Mouse (Mus musculus) lung, embryonic 14.5 days (tissue): ENCODE measurements around the gene Tspan11. TPM values are rescaled to one million over a fixed set of nuclear protein-coding genes. Genes with fewer than 3 reads are reported as not detected.

Experiments
- ATAC-seq: fragments of 200-750 bp; cut with Nextera tagmentation; 2 replicates; pipeline ENCODE4 v1.8.0; 2017; ENCODE audit warnings: mild to moderate bottlenecking, moderate TSS enrichment, moderate library complexity; ENCODE audit not compliant: insufficient read depth
- DNase-seq: peaks from one replicate; pipeline ENCODE4 v3.0.0-alpha.2; 2015
- H3K27ac ChIP-seq: fragments of 300-500 bp; sonication (generic); 2 replicates; pipeline ENCODE4 v1.5.1; 2014; ENCODE audit warnings: low read depth, mild to moderate bottlenecking, moderate library complexity
- H3K27me3 ChIP-seq: fragments of 300-500 bp; sonication (generic); 2 replicates; pipeline ENCODE4 v1.6.1; 2014; ENCODE audit warnings: low read length, control low read depth; ENCODE audit not compliant: insufficient read depth
- H3K36me3 ChIP-seq: fragments of 300-500 bp; sonication (generic); 2 replicates; pipeline ENCODE4 v1.6.1; 2014; ENCODE audit warnings: control low read depth; ENCODE audit not compliant: insufficient read depth
- H3K4me1 ChIP-seq: fragments of 300-500 bp; sonication (generic); 2 replicates; pipeline ENCODE4 v1.6.1; 2014; ENCODE audit warnings: antibody characterized with exemption, control low read depth; ENCODE audit not compliant: insufficient read depth
- H3K4me2 ChIP-seq: fragments of 300-500 bp; sonication (generic); 2 replicates; pipeline ENCODE4 v1.6.1; 2014; ENCODE audit warnings: mild to moderate bottlenecking
- H3K4me3 ChIP-seq: fragments of 300-500 bp; sonication (generic); 2 replicates; pipeline ENCODE4 v1.5.1; 2014; ENCODE audit warnings: low read depth, low read length
- H3K9ac ChIP-seq: fragments of 300-500 bp; sonication (generic); 2 replicates; pipeline ENCODE4 v1.6.1; 2014
- H3K9me3 ChIP-seq: fragments of 300-500 bp; sonication (generic); 2 replicates; pipeline ENCODE4 v1.6.1; 2016; ENCODE audit warnings: low read depth, low read length, control low read depth
- CTCF ChIP-seq: IDR thresholded peaks from 2 replicates; pipeline ENCODE4 v1.5.1; 2016; ENCODE audit warnings: antibody characterized with exemption, low read depth
- WGBS: fragments of 180-500 bp; shearing (Covaris S2); extraction: QIAGEN DNeasy Blood & Tissue Kit; methylation state at CpG from one replicate; pipeline ENCODE4 v1.1.7; 2014; 5-methylcytosine and 5-hydroxymethylcytosine counted together
- polyA plus RNA-seq: library from polyadenylated mRNA; unstranded; fragments of >200 nt; fragmentation: Nextera tagmentation; extraction: Ambion mirVana; gene quantifications from 2 replicates; pipeline ENCODE4 v1.2.1, GENCODE M21; 2014

Tspan11 gene
- polyA plus RNA-seq, 1 experiment from 2014 or later: 22.5 TPM

DNA sequence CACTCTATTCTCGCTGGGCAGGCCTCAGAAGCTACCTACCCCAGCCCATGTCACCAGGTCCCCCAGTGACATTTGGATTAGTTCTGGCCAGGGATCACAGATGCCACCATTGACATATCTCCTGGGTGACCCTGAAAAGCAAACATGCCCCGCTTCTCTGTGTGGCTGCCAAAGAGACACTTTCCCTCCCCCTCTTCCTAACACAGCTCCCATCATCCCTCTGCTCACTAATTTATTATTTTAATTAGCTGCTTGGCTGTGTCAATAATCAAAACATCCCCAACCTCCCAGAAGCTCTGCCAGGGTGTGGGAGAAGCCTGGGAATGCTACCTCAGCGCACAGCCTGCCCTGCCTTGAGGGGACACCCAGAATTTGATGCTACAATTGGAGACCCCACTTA is 29.6 kb downstream of the Tspan11 start:
- H3K4me3 ChIP-seq: no peak overlapping the region
- no peak overlapping the region for H3K27ac ChIP-seq
- DNase-seq (no peak), ATAC-seq (no peak)
- H3K9me3 ChIP-seq: no peaks in the 10 kb centered on the region; the same call in 1 of the 2 replicates
- H3K4me1 ChIP-seq: no peaks in the 10 kb centered on the region; the same call in 1 of the 2 replicates
- H3K27me3 ChIP-seq: no peaks in the 10 kb centered on the region
- TF ChIP-seq CTCF: no peak
- 55% methylated on average over 3 of the region's 3 CpGs for WGBS
- no peak overlapping the region for H3K9ac ChIP-seq
- no peak overlapping the region for H3K4me2 ChIP-seq
- H3K36me3 ChIP-seq: peaks cover 12% of the 10 kb centered on the region

- no peak overlapping the region for H3K4me2 ChIP-seq
- ATAC-seq: no peak
- H3K27ac ChIP-seq: no peak overlapping the region
- no peak overlapping the region for H3K9ac ChIP-seq
- TF ChIP-seq CTCF: peak; percentile 25; the same call in 1 of the 2 replicates
- no peaks in the 10 kb centered on the region; the same call in 1 of the 2 replicates for H3K4me1 ChIP-seq
- no peak for DNase-seq
- WGBS: 70% methylated on average over 4 of the region's 4 CpGs
- H3K9me3 ChIP-seq: no peaks in the 10 kb centered on the region; the same call in 1 of the 2 replicates
- H3K36me3 ChIP-seq: peaks cover 12% of the 10 kb centered on the region
- no peaks in the 10 kb centered on the region for H3K27me3 ChIP-seq
- no peak overlapping the region for H3K4me3 ChIP-seq
Observed at GRCm38 (mm10) chr6:127917712-127918111, 30.3 kb downstream of the Tspan11 start.

- no peak for TF ChIP-seq CTCF
- no peaks in the 10 kb centered on the region; the same call in 1 of the 2 replicates for H3K4me1 ChIP-seq
- WGBS: 77% methylated on average over 6 of the region's 6 CpGs
- H3K27ac ChIP-seq: no peak overlapping the region
- DNase-seq: no peak
- peaks cover 12% of the 10 kb centered on the region for H3K36me3 ChIP-seq
- H3K4me3 ChIP-seq: no peak overlapping the region
- H3K4me2 ChIP-seq: no peak overlapping the region
- H3K27me3 ChIP-seq: no peaks in the 10 kb centered on the region
- H3K9me3 ChIP-seq: no peaks in the 10 kb centered on the region; the same call in 1 of the 2 replicates
- no peak for ATAC-seq
- H3K9ac ChIP-seq: no peak overlapping the region
Observed at GRCm38 (mm10) chr6:127919491-127919890, 32.1 kb downstream of the Tspan11 start.

DNA sequence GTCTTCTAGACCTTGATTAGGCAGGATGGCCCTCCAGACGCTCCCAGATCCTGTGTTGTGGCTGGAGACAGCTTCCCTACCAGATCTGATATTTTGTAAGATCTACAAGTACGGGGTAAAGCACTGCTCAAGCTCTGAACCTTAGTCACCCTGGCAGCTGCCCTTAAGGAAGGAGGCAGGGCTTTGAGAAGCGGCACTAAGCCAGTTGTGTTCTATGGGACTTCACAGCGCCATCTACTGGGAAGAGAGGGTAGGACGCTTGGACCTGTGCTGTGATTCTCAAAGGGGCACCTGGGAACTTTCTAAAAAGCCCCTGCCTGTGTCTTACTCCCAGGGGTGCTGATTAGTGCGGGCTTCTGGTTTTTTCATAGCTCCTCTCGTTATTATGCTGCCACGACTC is 33.3 kb downstream of the Tspan11 start:
- H3K4me1 ChIP-seq: no peaks in the 10 kb centered on the region; the same call in 1 of the 2 replicates

DNA sequence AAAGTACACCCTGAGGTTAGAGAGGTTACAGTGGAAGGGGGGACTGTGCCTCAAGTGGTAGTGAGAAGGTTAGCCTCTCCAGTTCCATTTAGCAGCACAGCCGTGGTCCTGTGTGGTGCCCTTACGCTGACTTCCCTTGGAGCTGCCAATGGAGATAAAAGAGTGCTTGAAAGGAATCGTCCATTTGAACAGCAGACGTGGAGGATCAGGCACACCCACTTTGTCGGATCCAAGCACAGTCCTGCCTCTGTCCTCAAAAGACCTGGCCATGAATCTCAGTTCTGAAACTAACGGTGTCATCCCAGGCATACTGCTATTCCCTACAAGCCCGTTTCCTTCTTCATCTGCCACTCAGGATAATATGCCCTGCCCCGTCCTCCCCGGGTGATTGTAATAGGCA is 34.6 kb downstream of the Tspan11 start:
- Histone ChIP-seq H3K4me3 (no peak overlapping the region), H3K4me1 (no peaks in the 10 kb centered on the region; the same call in 1 of the 2 replicates), H3K27ac (no peak overlapping the region), H3K9me3 (no peaks in the 10 kb centered on the region), H3K27me3 (no peaks in the 10 kb centered on the region), H3K9ac (no peak overlapping the region), H3K36me3 (no peaks in the 10 kb centered on the region), H3K4me2 (no peak overlapping the region)
- no peak for ATAC-seq
- no peak for TF ChIP-seq CTCF
- DNase-seq: no peak
- WGBS: 27% methylated on average over 9 of the region's 9 CpGs

More for the DNA sequence above, 33.3 kb downstream of the Tspan11 start:
- peak; percentile 87 for TF ChIP-seq CTCF
- Histone ChIP-seq H3K27me3 (no peaks in the 10 kb centered on the region), H3K27ac (no peak overlapping the region), H3K36me3 (peaks cover 8% of the 10 kb centered on the region), H3K9me3 (no peaks in the 10 kb centered on the region; the same call in 1 of the 2 replicates), H3K4me2 (no peak overlapping the region), H3K4me3 (no peak overlapping the region), H3K9ac (no peak overlapping the region)
- DNase-seq (peak; percentile 93), ATAC-seq (peak; percentile 68; the same call in 1 of the 2 replicates)
- 9% methylated on average over 8 of the region's 8 CpGs for WGBS

DNA sequence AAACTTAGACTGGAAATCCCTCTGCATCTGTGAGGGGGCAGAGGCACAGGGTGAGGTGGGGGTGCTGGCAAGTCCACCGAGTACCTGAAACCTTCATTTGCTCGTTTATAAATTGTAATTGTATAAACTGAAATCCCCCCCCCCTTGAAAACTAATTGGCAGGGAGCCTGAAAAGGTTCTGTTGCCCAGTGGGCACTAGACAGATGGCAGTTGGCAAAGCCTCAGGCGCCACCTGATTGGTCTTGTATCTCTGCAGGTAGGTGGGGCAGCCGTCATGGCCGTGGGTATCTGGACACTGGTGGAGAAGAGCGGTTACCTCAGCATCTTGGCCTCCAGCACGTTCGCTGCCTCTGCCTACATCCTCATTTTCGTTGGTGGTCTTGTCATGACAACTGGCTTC is 35.9 kb downstream of the Tspan11 start:
- Histone ChIP-seq H3K4me1 (no peaks in the 10 kb centered on the region; the same call in 1 of the 2 replicates), H3K27ac (no peak overlapping the region), H3K9me3 (no peaks in the 10 kb centered on the region), H3K9ac (no peak overlapping the region), H3K4me2 (no peak overlapping the region), H3K4me3 (no peak overlapping the region), H3K27me3 (no peaks in the 10 kb centered on the region), H3K36me3 (no peaks in the 10 kb centered on the region)
- ATAC-seq (no peak), DNase-seq (no peak)
- no peak for TF ChIP-seq CTCF
- WGBS: 85% methylated on average over 9 of the region's 9 CpGs

GRCm38 (mm10) chr6:127924750-127925149 is 37.4 kb downstream of the Tspan11 start:
- H3K4me2 ChIP-seq: no peak overlapping the region
- 69% methylated on average over 6 of the region's 6 CpGs for WGBS
- no peaks in the 10 kb centered on the region; the same call in 1 of the 2 replicates for H3K4me1 ChIP-seq

More at GRCm38 (mm10) chr6:127924750-127925149, 37.4 kb downstream of the Tspan11 start:
- Histone ChIP-seq H3K27me3 (no peaks in the 10 kb centered on the region), H3K4me3 (no peak overlapping the region), H3K9ac (no peak overlapping the region), H3K27ac (no peak overlapping the region), H3K9me3 (no peaks in the 10 kb centered on the region), H3K36me3 (no peaks in the 10 kb centered on the region)
- TF ChIP-seq CTCF: no peak
- no peak for ATAC-seq
- no peak for DNase-seq
